Mouse (Mus musculus): ENCODE measurements around the gene Gm20662. TPM values are rescaled to one million over a fixed set of nuclear protein-coding genes. Genes with fewer than 3 reads are reported as not detected.
A peak's percentile ranks its signal among the peaks of the same experiment; 100 is the strongest.

The Gm20662 gene
- total RNA-seq, 2 experiments from 2014 or later, result not detected

DNA sequence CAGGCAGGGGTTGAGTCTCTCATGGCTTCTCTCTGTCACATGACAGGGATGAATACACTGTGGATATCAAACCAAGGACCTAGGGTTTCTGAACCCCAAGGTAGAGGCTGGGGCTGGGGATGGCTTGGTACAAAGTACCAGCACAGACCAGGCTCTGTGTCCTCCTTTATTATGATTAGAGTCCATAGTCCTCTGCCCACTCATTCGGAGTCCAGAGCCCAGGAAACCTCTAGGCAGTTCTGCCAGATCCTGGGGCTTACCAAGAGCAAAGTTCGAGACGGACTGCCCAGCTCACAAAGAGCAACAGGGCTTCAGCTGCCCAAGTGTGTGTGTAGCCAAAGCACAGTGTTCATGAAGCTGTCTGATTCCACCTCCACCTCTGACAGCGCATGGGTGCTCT lies 89.1 kb downstream of the Gm20662 start:
- DNase-seq, result no peak

DNA sequence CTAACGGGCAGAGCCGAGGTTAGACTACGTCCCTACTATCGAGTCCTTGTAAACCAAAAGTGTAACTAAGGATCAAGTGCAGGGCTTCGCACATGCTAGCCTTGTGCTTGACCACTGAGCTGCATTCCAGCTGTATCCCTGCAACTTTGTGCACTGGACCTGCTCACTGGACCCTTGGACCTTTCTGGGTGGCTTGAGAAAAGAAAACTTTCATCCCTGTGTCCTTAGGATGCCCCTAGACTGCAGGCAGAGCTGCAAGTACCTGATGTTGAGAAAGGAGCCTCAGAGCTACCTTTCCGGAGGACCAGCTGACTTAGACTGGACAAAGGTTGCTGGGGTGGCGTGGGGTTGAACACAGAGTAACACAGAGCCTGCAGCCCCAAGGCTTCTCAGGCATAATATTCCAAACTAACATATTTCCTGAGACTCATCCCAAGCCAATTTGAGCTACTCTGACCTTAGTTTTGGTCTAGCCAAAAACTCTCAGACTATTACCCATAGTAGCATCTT lies 94.5 kb downstream of the Gm20662 start:
- no peak for DNase-seq

- no peak for DNase-seq
These were observed 97.4 kb downstream of the Gm20662 start for GRCm38 (mm10) chr9:108093586-108093985.

GRCm38 (mm10) chr9:108094184-108094941 lies 98.2 kb downstream of the Gm20662 start, which contains the start of gene Apeh:
Gene Apeh (minus strand): TSS chr9:108094606.
- DNase-seq, result peak; percentile 93

Small RNA genes within 50 kb of the gene (microRNA-seq; reads per million reads assigned to microRNA genes)
- 0 reads per million in 2 experiments for gene Mir7088 (ENCODE audit: borderline replicate concordance in 2 of 2)

Other genes with a start within 250 kb of the Gm20662 start
- 10 to 100 TPM; 35.3 to 36.6 TPM for gene Rbm5, start 225.4 kb upstream of the Gm20662 start, total RNA-seq (2021)
- gene Rbm6, start 123.1 kb upstream of the Gm20662 start, total RNA-seq (2021), result 10 to 100 TPM; 18.3 to 20.7 TPM
- gene Mon1a, start 108.2 kb upstream of the Gm20662 start, total RNA-seq (2021), result 1 to 10 TPM; 8.3 to 9.6 TPM
- gene Mst1r, start 89.5 kb upstream of the Gm20662 start, total RNA-seq (2021), result 1 to 10 TPM; 1.3 to 2.1 TPM
- not detected for gene Actl11, start 67.9 kb upstream of the Gm20662 start, total RNA-seq (2021)
- under 1 TPM; 0.18 to 0.38 TPM for gene Camkv, start 60.7 kb upstream of the Gm20662 start, total RNA-seq (2021)
- gene Traip, start 46.2 kb upstream of the Gm20662 start, total RNA-seq (2021), result under 1 TPM; 0.46 to 0.88 TPM
- gene Uba7, start 20.8 kb upstream of the Gm20662 start, total RNA-seq (2021), result 1 to 10 TPM; 2.4 to 2.8 TPM
- not detected for gene Gm20661, start 13.3 kb upstream of the Gm20662 start, total RNA-seq (2021)
- gene Inka1, start 10.5 kb upstream of the Gm20662 start, total RNA-seq (2021), result 1 to 10 TPM; 2.8 to 3.1 TPM
- under 1 TPM; 0.43 to 0.48 TPM for gene Cdhr4, start 3.9 kb upstream of the Gm20662 start, total RNA-seq (2021)
- gene Ip6k1, start 6.2 kb downstream of the Gm20662 start, total RNA-seq (2021), result 10 to 100 TPM; 21.0 to 23.3 TPM
- 1 to 10 TPM; 6.0 to 6.2 TPM for gene Gmppb, start 52.9 kb downstream of the Gm20662 start, total RNA-seq (2021)
- 1 to 10 TPM; 1.9 to 2.4 TPM for gene Amigo3, start 56.8 kb downstream of the Gm20662 start, total RNA-seq (2021)
- gene Mst1, start 84.1 kb downstream of the Gm20662 start, total RNA-seq (2021), result not detected
- 100 to 1,000 TPM; 163 to 169 TPM for gene Rnf123, start 87.0 kb downstream of the Gm20662 start, total RNA-seq (2021)
- 10 to 100 TPM; 32.9 to 34.4 TPM for gene Apeh, start 98.3 kb downstream of the Gm20662 start, total RNA-seq (2021)
- gene Bsn, start 194.0 kb downstream of the Gm20662 start, total RNA-seq (2021), result under 1 TPM; 0.05 to 0.08 TPM